Mouse (Mus musculus): ENCODE measurements around the gene Myo6.
A peak's percentile ranks its signal among the peaks of the same experiment; 100 is the strongest.

Gene Myo6

GRCm38 (mm10) chr9:80164611-80165474, at the start of gene Myo6:
Gene Myo6 (plus strand): TSS chr9:80165031.
- peak; percentile 74 to 90 for DNase-seq (ENCODE audit: low spot score in 2 of 2)

DNA sequence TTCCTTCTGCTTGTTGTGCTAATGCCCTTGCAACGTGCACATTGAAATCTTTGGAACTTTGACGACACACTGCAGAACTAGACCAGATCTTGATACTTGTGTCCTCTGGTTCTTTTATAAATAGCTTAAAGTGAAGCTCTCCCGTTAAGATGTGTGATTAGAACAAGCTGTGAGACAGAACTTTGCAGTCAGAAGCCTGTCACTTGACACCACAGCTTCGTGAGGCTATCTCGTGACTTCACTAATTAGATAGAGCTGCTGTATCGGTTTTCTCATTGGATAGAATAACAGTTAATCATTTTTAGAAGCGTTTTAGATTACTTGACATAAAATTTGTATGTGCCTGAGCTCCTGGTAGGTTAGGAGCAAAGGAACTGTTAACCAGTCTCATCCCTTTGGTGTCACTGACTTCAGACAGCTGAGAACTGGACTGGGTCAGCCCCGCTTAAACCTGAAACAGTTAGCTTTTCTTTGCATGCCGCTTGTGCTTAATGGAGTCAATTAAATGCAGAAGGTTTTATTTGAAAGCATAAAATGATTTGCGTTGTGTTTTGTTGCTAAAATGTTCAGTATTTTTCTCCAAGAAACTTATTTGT, 18.7 kb upstream of the Myo6 start:
- DNase-seq (ENCODE audit: low spot score in 2 of 2), result no peak

- no peak for DNase-seq (ENCODE audit: low spot score in 2 of 2)
These were observed 15.2 kb upstream of the Myo6 start for GRCm38 (mm10) chr9:80149594-80149993.

DNA sequence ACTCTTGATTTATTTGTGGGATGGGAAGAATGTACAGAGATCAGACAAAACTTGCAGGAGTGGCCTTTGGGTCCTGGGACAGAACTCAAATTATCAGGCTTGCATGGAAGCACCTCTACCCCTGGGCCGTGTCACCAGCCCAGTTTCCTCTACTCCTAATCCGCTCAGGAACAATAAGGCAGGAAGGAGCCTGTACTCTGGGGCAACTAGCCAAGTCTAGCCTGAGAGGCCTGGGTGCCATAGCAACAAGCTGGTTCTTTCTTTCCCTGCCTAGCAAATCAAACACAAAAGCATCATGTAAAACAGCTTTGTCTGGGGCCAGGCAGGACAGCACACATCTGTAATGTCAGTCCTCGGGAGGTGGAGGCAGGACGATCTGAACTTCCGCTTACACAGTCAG, 9.6 kb upstream of the Myo6 start:
- DNase-seq (ENCODE audit: low spot score in 2 of 2), result no peak

DNA sequence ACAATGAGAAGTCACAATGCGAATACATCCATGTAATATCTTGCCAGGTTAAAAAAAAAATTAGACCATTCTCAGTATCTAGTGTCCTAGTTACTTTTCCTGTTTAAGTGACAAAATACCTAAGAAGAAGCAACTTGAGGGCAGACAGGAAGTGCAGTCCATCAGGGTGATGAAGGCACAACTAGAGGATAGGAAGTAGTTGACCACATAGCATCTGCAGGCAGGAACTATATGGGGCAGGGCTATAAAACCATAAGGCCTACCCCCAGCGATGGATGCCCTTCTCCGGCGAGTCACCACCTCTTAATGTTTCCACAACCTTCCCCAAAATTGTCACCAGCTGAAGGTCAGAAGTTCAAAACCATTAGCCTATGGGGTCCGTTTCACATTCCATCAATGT, 8.1 kb upstream of the Myo6 start:
- no peak for DNase-seq (ENCODE audit: low spot score in 2 of 2)

GRCm38 (mm10) chr9:80157840-80158465, 6.9 kb upstream of the Myo6 start:
- no peak for DNase-seq (ENCODE audit: low spot score in 2 of 2)

- no peak for DNase-seq (ENCODE audit: low spot score in 2 of 2)
These were observed 5.9 kb upstream of the Myo6 start for GRCm38 (mm10) chr9:80158937-80159336.

- no peak for DNase-seq (ENCODE audit: low spot score in 2 of 2)
These were observed 3.4 kb upstream of the Myo6 start for GRCm38 (mm10) chr9:80161451-80161850.

GRCm38 (mm10) chr9:80163126-80163723, 1.6 kb upstream of the Myo6 start:
- no peak for DNase-seq (ENCODE audit: low spot score in 2 of 2)

DNA sequence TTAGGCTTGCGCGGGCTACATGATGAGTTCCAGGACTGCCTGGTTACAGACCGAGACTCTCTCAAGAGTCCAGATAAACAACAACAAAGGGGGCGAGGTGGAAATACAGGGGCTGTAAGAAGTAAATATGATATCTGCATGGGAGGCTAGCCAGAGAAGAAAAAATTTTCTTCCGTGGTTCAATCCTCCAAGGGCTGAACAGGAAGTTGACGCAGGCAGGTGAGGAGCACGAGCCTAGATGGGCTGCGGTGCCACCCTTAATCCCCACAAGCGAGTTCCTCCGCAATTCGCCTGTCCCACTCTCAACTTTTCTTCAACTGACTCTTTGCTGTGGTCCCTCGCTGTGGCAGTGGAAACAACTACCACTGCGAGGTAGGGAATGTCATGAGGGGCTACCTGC, 640 bp upstream of the Myo6 start:
- DNase-seq (ENCODE audit: low spot score in 2 of 2), result no peak

GRCm38 (mm10) chr9:80165690-80166089, 859 bp downstream of the Myo6 start:
- DNase-seq (ENCODE audit: low spot score in 2 of 2), result no peak

DNA sequence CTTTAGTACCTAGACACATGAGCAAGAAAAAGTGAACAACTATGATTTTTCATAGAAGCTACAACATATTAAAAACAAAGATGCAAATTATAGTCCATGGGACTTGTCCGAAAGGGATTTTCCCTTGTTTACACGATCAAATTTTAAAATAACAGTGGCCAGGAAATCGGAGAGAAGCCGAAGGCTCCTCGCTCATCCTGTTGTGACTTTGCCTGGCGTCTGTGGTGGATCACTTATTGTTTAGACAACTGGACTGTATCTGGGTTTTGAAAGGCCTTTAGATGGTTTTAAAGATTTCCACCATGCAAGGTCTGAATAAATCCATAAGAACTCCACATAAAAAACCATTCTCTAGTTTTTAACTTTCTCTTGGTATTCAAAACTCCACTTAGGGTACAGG, 1.6 kb downstream of the Myo6 start:
- DNase-seq (ENCODE audit: low spot score in 2 of 2), result no peak

DNA sequence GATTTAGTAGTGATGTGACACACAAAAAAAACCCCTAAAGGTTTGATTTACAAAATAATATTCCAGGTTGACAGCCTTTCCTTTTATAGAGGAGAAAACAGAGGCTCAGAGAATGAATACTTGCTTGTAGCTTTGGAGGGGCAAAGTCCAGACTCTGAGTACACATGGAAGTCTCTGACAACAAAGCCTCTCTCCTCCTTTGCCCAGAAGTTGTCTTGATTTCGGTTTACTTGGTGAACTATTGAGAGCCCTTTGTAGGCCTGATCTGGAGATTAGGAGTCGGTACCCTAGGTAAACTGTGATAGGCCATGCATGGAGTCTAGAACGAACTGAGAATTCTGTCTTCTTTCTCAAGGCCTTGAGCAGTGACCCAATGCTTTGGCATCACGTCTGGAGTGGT, 2.3 kb downstream of the Myo6 start:
- DNase-seq (ENCODE audit: low spot score in 2 of 2), result no peak

GRCm38 (mm10) chr9:80169551-80169950, 4.7 kb downstream of the Myo6 start:
- no peak for DNase-seq (ENCODE audit: low spot score in 2 of 2)

GRCm38 (mm10) chr9:80171241-80171640, 6.4 kb downstream of the Myo6 start:
- no peak for DNase-seq (ENCODE audit: low spot score in 2 of 2)

GRCm38 (mm10) chr9:80172396-80173222, 7.8 kb downstream of the Myo6 start:
- no peak for DNase-seq (ENCODE audit: low spot score in 2 of 2)

DNA sequence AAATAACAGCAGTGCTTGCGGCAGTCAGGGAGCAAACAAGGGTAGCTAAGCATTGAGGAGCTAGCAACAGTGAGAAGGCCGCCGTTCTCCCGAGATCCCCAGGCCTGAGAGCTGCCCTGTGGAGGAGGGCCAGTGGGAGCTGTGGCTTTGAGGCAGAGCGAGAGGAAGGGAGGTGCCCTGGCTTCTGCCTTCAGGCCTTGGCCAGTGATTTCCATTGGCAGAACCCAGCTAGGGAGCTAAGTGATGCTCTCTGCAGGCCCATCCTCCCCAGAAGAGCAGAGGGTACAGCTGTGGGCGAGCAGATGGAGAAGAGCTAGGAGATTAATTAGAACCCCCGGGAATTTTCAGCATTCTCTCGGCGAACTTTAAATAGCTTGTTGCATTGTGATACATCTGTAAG, 8.8 kb downstream of the Myo6 start:
- DNase-seq (ENCODE audit: low spot score in 2 of 2), result no peak

GRCm38 (mm10) chr9:80176696-80177478, 12.1 kb downstream of the Myo6 start:
- no peak for DNase-seq (ENCODE audit: low spot score in 2 of 2)

- no peak for DNase-seq (ENCODE audit: low spot score in 2 of 2)
These were observed 13.8 kb downstream of the Myo6 start for GRCm38 (mm10) chr9:80178670-80179069.

DNA sequence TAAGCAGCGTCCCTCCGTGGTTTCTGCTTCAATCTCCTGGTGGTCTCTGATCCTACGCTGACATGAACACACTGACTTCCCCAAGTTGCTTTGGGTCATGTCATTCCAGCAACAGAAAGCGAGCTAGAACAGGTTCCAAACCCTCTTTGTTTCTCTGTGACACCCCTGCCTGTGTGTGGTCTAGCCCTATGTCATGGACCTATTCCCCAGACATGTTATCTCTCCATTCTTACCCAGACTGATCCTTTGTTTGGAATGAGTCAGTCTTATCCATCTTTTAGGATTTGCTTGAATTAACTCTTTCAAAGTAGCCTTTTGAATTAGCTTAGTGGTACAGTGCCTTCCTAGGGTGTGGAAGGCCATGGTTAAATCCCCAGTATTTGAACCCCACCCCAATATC, 14.9 kb downstream of the Myo6 start:
- DNase-seq (ENCODE audit: low spot score in 2 of 2), result no peak

- DNase-seq (ENCODE audit: low spot score in 2 of 2), result no peak
These were observed 15.9 kb downstream of the Myo6 start for GRCm38 (mm10) chr9:80180771-80181170.

All from thymus, postnatal 10 days (tissue).